Mouse (Mus musculus) large intestine, adult 2 months (tissue): ENCODE measurements around the gene Tspear. TPM values are rescaled to one million over a fixed set of nuclear protein-coding genes. Genes with fewer than 3 reads are reported as not detected.
"Not testable (repeated sequence)": the region's sequence is repeated elsewhere in the genome, so short reads cannot be mapped to it uniquely, and the experiment has no call there.

Experiments
- DNase-seq: peaks from one replicate; pipeline ENCODE4 v3.0.0-alpha.2; 2012; ENCODE audit warnings: low read depth, low spot score
- WGBS: fragments of 180-500 bp; shearing (Covaris S2); methylation state at CpG from one replicate; pipeline ENCODE4 v1.1.7; 2018; 5-methylcytosine and 5-hydroxymethylcytosine counted together
- polyA plus RNA-seq: library from polyadenylated mRNA; depleted of rRNA; stranded (reverse); fragments of >200 nt; gene quantifications from 2 replicates; pipeline ENCODE4 v1.2.3, GENCODE M21; 2012; rRNA removed

The Tspear gene
- polyA plus RNA-seq = 0.52 and 0.94 TPM in 2 replicates

DNA sequence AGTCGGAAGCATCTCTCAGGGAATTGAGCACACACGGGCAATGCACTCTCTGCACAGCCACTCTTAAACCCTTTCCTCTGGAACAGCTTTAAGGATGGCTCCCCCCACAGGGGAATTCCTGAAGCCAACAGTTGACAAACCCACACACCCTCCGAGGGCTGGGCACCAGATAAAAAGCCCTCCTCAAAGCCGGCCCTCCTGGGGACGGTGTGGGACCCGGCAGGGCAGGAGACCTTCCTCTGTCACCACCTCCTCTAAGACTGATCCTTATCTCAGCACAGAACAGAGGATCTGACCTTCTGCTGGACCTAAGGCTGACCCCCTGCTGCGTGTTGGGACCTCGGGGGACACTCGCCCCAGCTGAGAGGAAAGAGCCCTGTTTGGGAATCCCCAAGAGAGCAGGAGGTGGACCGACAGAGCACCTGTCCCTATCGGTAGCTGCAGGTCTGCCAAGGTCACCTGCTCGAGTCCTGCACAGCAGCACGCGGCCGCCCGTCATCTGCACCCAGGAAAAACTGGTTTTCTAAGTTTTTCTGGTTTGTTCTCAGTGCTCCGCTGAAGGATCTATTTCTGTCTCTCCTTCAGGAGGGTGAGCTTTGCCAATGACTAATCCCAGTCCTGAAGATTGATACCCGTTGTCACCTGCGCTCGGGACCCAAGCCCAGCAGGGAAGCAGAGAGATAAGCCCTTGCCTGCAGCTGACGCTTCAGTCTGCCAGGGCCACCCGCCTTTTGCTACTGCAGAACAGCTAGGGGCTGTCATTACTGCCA lies at the start of gene Tspear:
TSS of gene Tspear (plus strand) at position 675 of the 770 bp plus-strand sequence.
- 9% methylated on average over 22 of the region's 22 CpGs for WGBS

DNA sequence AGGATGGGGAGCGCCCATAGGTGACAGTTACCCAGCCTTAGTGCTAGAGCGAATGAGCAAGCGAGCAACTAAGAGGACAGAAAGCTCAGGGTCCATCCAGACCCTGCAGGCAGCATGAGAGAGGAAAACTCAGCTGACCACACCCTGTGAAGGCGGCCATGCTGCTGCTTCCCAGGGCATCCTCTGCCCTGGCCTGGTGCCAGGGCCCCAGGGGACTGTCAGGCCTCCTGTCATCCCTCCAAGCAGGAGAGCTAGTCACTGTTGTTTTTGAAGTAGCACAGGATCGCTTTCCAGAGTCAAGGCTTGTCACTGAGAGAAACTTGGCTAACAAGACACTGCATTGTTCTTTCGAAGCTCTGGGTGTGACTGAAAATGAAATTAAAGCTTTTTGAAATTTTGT lies 47.4 kb upstream of the Tspear start:
- no peak for DNase-seq
- 79% methylated on average over 6 of the region's 6 CpGs for WGBS

More for the DNA sequence above, at the start of gene Tspear:
- no peak for DNase-seq

DNA sequence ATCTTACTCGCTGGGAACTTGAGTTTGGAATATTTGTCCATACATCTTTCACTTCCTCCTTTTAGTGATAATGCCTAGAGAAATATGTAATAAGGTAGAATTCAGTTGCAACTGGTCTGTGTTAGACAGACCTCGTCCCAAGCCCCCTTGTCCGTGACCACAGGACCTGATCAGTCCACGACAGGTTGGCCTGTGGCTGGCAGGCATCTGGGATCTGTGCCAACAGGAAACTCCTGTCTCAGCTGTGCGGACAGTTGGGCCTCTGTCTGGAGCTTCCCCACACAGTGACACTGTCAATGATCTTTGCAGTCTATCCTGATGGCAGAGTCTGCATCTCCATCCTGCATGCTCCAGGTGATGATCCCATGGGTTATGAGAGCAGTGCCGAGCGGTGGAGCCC lies 43.2 kb upstream of the Tspear start:
- DNase-seq = no peak
- 44% methylated on average over 7 of the region's 7 CpGs for WGBS

DNA sequence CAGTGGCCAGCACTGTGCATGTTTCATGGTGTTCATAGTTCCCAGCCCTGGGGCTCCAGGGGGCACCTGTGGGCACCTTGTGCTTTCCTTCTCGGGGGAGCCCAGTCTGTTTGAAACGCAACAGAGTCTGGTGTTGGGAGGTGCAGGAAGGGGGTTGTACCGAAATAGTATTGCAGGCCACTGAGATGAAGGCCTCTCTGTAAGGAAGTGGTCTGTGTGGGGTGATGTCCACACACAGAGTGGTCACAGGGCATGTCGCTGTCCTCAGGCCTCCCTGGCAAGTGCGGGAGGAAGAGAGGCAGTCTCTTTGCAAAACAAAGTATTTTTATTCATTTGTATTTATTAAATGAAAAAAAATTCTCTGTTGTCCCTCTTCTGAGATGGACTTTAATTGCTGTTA lies 40.8 kb upstream of the Tspear start:
- no peak for DNase-seq

DNA sequence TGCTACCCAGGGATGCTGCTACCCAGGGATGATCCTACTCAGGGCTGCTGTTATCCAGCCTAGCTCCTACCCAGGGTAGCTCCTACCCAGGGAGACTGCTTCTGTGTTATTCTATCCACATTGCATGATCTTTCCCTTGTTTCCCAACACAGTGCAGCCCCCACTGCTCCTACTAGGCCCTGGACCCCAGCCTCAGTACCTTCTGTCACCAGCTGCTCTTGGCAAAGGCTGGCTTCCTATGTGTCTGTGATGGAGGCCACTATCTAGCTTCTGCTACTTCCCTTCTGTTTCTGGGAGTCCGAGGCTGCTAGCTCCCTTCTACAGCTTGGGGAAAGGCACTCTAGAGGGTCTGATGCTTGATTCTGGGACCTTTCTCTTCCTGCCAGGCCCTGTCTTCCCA lies 38.9 kb upstream of the Tspear start:
- DNase-seq = no peak
- WGBS = 64% methylated on average over 1 of the region's 1 CpGs

More for the DNA sequence above, 40.8 kb upstream of the Tspear start:
- WGBS = 88% methylated on average over 5 of the region's 5 CpGs

DNA sequence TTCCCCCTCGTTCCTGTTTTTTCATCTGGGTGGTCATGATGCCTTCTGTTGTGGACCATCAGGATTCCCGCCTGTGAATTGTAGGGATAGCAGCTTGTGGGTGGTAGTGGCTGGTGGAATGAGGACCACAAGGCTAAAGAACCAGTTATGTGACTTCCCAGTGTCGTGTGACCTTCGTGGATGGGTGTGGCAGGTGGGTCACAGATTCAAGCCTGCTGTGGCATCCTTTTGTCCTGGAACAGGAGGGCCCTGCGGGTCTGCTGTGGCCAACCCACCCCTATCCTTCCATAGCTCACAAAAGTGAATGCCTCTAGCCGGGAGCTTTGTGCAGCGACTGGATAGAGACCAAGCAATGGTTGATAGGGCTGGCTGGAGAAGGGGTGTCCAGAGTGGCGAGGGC lies 38.5 kb upstream of the Tspear start:
- 78% methylated on average over 8 of the region's 8 CpGs for WGBS
- no peak for DNase-seq

DNA sequence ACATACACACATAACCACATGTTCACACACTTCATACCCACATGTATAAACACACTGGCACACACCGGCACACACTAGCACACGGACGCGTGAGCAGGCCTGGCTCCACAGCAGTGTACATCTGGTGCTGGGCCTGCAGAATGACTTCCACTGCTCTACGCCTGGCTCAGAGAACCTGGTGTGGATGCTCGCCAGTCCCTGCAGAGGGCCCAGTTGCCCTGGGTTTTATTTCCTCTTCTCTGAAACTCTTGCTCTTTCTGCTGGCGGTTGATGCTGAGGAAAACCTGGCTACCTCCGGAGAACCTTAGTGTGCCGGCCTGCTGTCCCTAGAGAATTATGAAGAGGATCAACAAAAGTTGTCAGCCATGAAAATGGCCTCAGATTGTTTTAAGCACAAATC lies 34.3 kb upstream of the Tspear start:
- 86% methylated on average over 9 of the region's 9 CpGs for WGBS
- no peak for DNase-seq

DNA sequence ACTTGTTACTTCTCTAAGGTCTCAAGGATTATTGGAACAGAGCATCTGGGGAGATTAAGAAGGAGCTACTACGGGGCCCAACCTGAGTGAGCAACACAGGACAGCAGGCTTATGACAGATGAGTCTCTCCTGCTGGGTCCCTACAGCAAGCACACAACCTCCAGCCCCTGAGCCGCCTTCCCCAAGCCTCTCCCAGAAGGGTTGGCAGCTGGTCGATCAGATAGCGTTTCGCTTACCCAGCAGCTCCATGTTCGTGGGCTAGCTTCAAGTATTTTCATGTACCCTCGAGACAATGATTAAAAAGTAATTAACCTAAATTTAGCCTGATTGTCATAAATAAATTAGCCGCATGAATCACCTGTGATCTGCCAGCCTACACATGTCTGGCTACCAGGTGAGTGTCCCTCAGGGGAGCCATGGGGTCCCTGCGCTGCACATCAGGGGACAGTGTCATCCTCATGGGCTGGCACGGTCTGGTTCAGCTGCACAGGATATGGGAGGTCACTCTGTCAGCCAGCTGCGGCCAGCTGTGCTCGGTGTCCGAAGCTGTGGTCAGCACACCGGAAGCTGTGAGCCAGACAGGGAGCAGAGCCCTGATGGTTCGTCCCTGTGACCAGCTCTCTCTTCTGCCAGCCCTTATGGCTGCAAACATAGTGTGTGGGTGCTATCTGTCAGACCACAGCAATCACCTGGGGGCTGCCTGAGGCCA lies 27.9 kb upstream of the Tspear start:
- 60% methylated on average over 15 of the region's 15 CpGs for WGBS
- DNase-seq = no peak

DNA sequence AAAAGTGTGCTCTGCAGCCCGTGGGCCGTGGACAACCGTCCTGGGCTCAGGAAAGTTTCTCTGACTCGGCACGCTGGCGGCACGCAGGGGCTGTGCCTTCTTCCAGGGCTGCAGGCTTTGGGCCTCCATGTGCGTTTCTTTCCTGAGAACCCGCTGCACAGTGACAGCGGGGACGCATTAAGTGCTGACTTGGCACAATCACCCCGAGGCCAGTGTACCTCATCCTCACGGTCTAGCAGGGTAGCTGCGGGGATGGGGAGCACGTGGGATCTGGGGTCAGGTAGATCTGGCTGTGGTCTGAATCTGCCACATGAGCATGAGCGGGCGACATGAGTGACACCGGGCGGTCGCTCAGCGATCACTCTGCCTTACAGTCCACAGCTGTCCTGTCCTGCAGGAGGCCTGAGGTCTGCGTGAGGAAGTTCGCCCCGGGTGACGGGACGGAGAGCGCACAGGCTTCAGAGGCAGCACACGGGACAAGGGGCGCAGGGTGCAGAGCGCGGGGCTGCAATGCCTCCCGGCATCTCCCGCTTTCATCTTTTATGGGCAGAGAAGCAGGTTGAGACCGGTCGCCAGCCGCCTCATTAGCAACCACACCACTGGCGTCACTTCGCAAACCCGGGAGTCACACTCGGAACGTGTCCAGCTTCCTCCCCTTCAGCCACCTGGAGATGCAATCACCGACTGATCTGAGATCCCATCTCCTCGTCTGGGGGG lies 22.3 kb upstream of the Tspear start:
- no peak for DNase-seq
- WGBS = 48% methylated on average over 43 of the region's 43 CpGs

DNA sequence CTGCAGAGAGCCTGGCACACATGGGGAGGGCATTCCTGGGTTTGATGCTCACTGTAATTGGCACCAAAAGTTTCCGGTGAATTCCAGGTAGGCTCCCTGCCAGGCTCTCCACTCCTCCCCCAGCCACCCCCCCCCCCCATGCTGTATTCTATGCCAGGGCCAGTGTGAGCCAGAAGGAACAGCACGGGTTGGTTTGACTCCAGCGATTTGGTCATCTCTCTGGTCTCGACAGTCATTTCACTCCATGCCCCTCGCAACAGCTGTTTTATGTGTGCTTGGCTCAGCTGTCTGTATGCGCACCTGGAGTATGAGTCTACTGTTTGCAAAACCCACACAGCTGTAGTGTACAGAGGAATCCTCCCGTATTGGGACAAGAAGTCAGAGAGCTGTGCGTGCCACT lies 20.0 kb upstream of the Tspear start:
- 18% methylated on average over 8 of the region's 8 CpGs for WGBS
- no peak for DNase-seq

DNA sequence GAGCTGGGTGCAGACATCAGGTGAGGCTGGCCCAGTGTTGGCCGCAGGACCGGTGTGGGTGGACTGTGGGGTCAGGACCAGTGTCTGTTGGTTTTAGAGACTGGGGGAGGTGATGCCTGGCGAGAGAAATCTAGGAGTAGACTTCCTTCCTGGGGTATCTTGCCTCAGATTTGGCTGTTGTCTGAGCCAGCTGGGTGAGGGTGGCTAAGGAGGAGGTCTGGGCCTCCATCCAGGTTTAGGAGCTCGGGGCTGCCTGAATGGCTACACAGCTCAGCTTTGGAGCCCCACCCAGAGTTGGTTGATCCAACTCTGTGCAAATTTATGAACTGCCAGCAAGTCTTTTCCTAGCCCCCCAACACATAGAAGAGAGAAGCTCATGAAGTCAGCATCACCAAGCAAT lies 19.0 kb upstream of the Tspear start:
- no peak for DNase-seq
- 63% methylated on average over 4 of the region's 4 CpGs for WGBS

DNA sequence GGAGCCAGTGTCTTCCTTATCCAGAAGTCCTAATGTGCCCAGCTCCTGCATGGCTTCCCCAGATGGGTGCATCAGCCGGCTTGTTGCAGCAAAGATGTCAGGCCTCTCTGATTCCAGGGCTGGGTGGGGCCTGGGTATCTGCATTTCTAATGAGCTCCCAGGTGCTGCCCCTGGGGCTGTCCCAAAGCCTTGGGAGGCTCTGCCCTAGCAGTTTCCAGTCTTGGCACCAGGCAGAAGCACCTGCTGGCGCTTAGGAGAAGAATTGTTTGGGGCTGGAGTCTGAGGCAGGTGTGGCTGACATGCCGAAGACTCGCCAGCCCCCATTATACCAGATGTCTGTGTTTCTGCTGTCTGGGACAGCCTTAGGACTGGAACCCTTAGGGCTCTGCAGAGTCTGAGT lies 15.7 kb upstream of the Tspear start:
- 37% methylated on average over 4 of the region's 4 CpGs for WGBS
- no peak for DNase-seq

DNA sequence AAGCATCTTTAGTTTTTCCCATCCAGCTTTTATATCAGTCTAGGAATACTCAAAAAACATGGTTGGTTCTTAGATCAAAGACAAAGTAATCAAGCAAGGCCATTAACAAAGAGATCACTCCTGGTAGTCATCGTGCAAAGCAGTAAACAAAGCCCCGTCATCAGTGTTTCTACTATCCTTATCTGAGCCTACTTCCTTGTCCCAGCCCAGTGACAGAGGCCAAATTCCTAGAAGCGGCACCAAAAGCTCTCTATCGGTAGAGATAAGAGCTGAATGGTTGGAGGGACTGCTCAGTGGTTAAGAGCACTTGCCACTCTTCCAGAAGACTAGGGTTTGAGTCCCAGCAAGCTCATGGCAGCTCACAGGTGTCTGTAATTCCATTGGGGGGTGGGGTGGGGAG lies 14.8 kb upstream of the Tspear start:
- WGBS = 21% methylated on average over 4 of the region's 4 CpGs

DNA sequence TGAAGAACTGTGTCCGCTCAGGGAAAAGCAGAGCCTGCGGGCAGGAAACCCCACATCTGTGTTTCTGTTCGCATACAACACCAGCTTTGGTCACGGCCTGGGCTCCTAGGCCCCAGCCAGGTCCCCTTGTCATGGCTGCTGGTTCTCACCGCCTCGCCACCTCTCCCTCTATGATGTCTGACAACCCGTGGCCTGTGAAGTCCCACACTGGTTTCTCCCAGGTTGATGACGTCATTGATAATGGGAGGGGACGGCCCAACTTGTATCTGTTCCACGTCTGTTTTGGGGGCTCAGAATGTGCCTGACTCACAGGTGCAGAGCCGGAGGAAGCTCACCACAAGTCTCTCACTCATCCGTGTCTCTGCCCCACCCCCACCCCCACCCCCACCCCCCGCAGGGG lies 12.6 kb upstream of the Tspear start:
- DNase-seq = no peak
- WGBS = 64% methylated on average over 13 of the region's 13 CpGs

More for the DNA sequence above, 14.8 kb upstream of the Tspear start:
- no peak for DNase-seq

DNA sequence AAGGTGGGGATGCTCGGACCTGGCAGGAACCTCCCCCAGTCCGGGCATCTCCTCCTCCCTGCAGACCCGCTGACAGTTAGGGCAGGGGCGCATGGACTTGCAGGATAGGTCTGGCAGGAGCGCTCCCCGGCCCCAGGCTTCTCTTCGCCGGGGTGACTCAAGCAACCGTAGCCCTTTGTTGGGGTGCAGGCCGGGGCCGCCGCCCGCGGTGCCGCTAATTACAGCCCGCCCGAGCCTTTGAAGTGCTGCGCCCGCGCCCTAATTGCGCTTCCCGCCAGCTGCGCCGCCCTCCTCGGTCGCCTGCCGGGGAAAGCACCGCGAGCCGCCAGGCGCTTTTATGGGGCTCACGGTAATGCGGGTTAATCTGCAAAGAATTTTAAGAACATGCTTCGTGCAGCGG lies 8.8 kb upstream of the Tspear start:
- WGBS = under 1% methylated on average over 35 of the region's 35 CpGs
- no peak for DNase-seq

DNA sequence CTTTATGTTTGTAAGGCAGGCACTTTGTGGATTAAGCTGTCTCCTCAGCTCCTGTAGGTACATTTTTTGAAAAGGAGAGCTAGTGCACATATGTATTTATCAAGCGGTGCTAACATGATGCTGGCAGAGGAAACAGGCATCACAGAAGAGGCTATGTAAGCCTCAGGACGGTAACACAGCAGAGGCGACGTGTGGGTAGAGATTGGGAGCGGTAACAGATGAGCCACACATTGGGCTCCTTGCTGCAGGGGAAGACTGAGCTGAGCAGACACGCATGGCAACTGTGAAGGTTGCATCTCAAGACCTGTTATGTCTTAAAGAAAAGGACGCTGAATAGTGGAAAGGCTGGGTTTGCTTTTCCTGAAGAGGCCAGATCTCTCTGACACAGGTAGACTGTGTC lies 3.4 kb upstream of the Tspear start:
- no peak for DNase-seq
- WGBS = 75% methylated on average over 7 of the region's 7 CpGs

DNA sequence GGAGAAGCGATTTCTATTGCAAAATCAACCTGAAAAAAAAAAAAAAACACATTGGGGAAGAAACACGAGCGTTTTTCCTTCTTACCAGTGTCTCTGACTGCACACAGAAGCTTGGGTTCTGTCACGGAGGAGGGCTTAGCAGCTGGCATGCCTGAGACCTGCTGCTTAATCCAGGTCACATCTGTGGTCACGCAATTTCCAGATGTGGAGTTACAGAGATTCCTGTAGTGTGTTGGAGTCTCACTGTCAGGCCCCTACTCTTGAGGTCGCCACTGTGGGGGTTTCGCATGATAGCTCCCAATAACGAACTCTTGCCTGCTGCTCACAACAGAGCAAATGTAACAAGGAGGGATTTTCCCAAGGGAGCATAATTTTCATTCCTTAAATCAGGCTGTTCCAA lies 2.2 kb upstream of the Tspear start:
- WGBS = 44% methylated on average over 8 of the region's 8 CpGs
- no peak for DNase-seq

DNA sequence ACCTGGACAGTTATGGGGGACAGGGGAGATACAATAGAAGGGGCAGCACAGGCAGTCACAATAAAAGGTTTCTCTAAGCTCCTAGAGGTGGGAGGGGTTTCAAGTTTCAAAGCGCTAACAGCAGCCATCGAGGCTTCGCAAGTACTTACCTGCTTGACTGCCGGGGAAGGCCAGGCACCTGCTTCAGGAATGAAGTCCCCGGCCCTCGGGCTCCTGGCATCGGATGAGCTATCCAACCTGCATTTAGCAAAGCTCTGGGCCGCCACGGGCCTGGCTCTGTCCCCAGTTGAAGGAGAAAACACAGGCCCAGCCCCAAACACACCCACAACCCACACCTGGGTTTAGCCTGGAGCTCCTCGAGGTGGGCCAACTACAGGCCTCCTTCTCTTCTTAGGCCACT lies 652 bp downstream of the Tspear start:
- WGBS = 47% methylated on average over 10 of the region's 10 CpGs
- DNase-seq = no peak

DNA sequence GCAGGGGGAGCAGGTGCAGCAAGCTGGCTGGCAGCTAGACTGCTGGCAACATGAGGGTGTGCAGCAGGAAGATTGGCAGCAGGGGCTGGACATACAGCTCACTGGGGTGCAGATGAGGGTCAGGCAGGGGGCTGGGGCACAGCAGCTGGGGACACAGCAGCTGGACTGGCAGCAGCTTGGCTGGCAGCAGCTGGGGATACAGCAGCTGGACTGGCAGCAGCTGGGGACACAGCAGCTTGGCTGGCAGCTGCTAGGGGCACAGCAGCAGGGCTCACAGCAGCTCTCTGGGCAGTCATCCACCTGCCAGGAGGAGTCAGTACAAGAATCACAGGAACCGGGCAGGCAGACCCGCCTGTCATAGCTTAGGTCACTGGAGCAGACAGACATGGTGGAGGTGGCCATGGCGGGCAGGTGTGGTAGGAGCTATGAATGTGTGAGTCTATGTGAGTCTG lies 4.0 kb downstream of the Tspear start, which contains the start of gene Gm19402:
TSS of gene Gm19402 (minus strand) at position 402 of the 452 bp plus-strand sequence.
- 37% methylated on average over 3 of the region's 3 CpGs for WGBS
- DNase-seq = not testable (repeated sequence)

DNA sequence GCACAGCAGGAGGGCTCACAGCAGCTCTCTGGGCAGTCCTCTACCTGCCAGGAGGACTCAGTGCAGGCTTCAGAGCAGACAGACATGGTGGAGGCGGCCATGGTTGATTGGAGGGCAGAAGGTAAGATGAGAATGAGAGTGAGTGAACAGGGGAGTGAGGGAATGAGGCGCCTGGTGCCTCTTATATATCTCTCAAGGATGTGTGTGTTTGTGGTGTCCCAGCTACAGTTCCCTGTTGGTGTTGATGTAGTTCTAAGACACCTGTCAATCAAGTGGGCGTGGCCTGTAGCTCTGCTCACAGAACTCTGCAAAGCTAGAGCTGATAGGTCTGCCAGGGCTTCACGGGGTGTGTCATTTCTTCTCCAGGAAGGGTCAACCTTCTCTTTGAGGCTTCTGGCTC lies 10.8 kb downstream of the Tspear start, which contains the start of gene Gm9508:
TSS of gene Gm9508 (minus strand) at position 101 of the 400 bp plus-strand sequence.
- 40% methylated on average over 4 of the region's 4 CpGs for WGBS

More for the DNA sequence above, 10.8 kb downstream of the Tspear start, which contains the start of gene Gm9508:
- DNase-seq = no peak
